Mouse (Mus musculus) lung, postnatal 0 days (tissue): ENCODE measurements at regions not wholly inside any gene's neighbourhood (a gene's known extent, or its start where the extent isn't known, plus 50 kb on each side); places are given as distances from the start of the nearest gene placed in this dataset.

ENCODE experiments used
- ATAC-seq: fragments of 200-750 bp; cut with Nextera tagmentation; 2 replicates; pipeline ENCODE4 v1.8.0; 2017; ENCODE audit warnings: moderate library complexity
- DNase-seq: peaks from one replicate; pipeline ENCODE4 v3.0.0-alpha.2; 2016; ENCODE audit warnings: low spot score
- H3K27ac ChIP-seq: fragments of 300-500 bp; sonication (generic); 2 replicates; pipeline ENCODE4 v1.5.1; 2014; ENCODE audit warnings: antibody characterized with exemption, mild to moderate bottlenecking, low read length, mixed read lengths
- H3K27me3 ChIP-seq: fragments of 300-500 bp; sonication (generic); replicated peaks from 2 replicates; pipeline ENCODE4 v1.6.1; 2014; ENCODE audit warnings: low read length, mixed read lengths; ENCODE audit not compliant: insufficient read depth
- H3K36me3 ChIP-seq: fragments of 300-500 bp; sonication (generic); 2 replicates; pipeline ENCODE4 v1.6.1; 2014; ENCODE audit warnings: low read length, mixed read lengths; ENCODE audit not compliant: insufficient read depth
- H3K4me1 ChIP-seq: fragments of 300-500 bp; sonication (generic); 2 replicates; pipeline ENCODE4 v1.6.1; 2014; ENCODE audit warnings: antibody characterized with exemption, low read depth, low read length, mixed read lengths; ENCODE audit not compliant: insufficient read depth
- H3K4me2 ChIP-seq: fragments of 300-500 bp; sonication (generic); replicated peaks from 2 replicates; pipeline ENCODE4 v1.6.1; 2014; ENCODE audit warnings: low read depth, mild to moderate bottlenecking, low read length, moderate library complexity, mixed read lengths
- H3K4me3 ChIP-seq: fragments of 300-500 bp; sonication (generic); 2 replicates; pipeline ENCODE4 v1.5.1; 2014; ENCODE audit warnings: low read depth, low read length
- H3K9ac ChIP-seq: fragments of 300-500 bp; sonication (generic); replicated peaks from 2 replicates; pipeline ENCODE4 v1.6.1; 2014; ENCODE audit warnings: low read depth, mild to moderate bottlenecking
- H3K9me3 ChIP-seq: fragments of 300-500 bp; sonication (generic); 2 replicates; pipeline ENCODE4 v1.6.1; 2016; ENCODE audit warnings: low read length, mixed read lengths
- CTCF ChIP-seq: IDR thresholded peaks from 2 replicates; pipeline ENCODE4 v1.5.1; 2016; ENCODE audit warnings: antibody characterized with exemption, mild to moderate bottlenecking
- EP300 ChIP-seq: IDR thresholded peaks from 2 replicates; pipeline ENCODE4 v1.6.1; 2016; ENCODE audit warnings: antibody characterized with exemption, mild to moderate bottlenecking, control low read depth
- WGBS: fragments of 180-500 bp; shearing (Covaris S2); extraction: QIAGEN DNeasy Blood & Tissue Kit; methylation state at CpG from one replicate; pipeline ENCODE4 v1.1.7; 2014; 5-methylcytosine and 5-hydroxymethylcytosine counted together

DNA sequence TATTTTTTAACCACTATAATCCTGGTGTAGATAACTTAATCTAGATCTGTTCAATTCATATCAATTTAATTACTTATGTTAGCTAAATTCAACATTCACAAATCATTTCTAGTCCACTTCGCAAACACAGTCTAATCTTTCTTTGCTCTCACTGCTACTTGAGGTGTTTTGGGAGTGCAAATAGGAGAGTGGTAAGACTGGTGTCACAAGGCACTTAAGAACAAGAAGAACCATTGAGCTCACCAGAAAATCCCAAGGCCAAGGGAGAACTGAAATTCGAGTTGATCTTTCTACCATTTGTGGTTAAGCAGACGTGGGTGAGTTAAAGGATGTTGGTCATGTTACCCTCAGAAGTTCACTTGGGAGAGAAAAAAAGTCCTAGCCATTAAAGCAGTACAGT, 77.9 kb upstream of the Cadm2 start:
- no peak overlapping the region for H3K4me2 ChIP-seq
- DNase-seq: peak; percentile 32
- no peaks in the 10 kb centered on the region for H3K27me3 ChIP-seq
- H3K9me3 ChIP-seq: no peaks in the 10 kb centered on the region
- no peaks in the 10 kb centered on the region for H3K4me1 ChIP-seq
- H3K36me3 ChIP-seq: no peaks in the 10 kb centered on the region
- no peak overlapping the region for H3K4me3 ChIP-seq
- H3K9ac ChIP-seq: no peak overlapping the region
- TF ChIP-seq EP300 (no peak), CTCF (no peak)
- ATAC-seq: peak; percentile 65
- 33% methylated on average over 3 of the region's 3 CpGs for WGBS
- H3K27ac ChIP-seq: no peak overlapping the region
